Mouse (Mus musculus): ENCODE data around the gene Ccdc61.
"Not testable (repeated sequence)": the region's sequence is repeated elsewhere in the genome, so short reads cannot be mapped to it uniquely, and the experiment has no call there.

Ccdc61 gene

DNA sequence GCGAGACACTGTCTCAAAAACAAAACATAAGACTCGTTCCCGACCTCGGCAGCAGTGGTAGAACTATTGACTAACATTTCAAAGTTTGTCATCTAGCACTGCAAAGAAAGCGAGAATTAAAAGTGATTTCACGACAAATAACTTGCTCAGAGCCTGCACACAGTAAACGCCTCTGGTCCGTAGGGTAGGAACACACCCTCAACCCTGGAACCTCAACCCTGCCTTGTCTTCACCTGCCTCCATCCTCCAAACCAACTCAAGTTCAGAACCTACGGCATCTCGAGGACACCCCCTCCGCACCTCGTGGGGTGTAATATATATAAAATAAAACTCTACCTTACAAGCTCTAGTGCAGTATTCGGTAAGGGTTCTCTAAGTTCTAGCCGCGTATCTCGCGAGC lies 418 bp downstream of the Ccdc61 start:
- DNase-seq = no peak

DNA sequence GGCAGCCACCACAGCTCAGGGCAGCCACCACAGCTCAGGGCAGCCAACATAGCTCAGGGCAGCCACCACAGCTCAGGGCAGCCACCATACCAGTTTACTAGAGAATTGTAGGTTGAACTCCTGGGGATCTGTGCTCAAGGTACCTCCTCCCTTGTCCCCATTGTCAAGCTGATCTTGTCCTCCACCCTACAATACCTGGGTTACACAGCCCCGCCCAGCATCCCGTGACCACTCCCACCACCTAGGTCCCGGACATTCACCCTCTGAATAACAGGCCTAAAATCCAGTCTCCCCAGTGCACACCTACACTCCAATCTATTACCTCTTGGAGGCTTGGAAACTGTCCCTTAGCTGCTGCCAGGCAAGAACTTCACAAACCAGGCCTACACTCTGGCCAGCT lies 5.2 kb downstream of the Ccdc61 start:
- no peak for DNase-seq

DNA sequence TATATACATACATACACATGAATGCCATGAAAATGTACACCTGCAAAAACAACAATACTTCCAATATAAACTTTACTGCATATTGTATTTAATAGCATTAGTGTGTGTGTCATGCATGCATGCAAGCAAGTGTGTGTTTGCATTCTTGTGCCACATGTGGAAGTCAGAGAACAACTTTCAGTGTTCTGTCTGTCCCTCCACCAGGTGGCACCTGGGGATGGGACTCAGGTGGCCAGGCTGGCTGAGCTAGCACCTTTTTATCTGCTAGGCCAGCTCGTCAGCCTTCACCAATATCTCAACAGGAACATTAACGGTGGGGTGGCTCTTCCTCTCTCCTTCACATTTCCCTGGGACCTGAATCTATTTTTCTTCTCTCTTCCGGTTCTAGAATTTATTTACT lies 7.7 kb downstream of the Ccdc61 start:
- DNase-seq = no peak

DNA sequence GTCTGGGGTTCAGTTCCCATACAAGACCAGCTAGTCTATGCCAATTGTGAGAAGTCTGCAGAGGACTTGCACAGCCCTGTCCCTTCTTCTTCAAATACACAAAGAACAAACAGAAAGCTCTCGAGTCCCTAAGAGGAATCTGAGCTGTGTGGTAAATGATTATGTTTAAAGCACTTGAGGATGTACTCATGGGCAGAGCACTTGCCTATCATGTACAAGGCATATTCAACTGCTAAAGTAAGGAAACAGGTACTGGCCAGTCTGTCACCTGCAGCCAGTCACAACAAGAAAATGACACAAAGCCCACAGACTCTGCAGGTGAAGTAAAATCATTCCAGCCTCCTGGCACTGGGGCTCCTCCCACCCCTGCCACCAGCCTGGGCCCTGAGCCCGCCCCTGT lies 9.7 kb downstream of the Ccdc61 start:
- DNase-seq = no peak

DNA sequence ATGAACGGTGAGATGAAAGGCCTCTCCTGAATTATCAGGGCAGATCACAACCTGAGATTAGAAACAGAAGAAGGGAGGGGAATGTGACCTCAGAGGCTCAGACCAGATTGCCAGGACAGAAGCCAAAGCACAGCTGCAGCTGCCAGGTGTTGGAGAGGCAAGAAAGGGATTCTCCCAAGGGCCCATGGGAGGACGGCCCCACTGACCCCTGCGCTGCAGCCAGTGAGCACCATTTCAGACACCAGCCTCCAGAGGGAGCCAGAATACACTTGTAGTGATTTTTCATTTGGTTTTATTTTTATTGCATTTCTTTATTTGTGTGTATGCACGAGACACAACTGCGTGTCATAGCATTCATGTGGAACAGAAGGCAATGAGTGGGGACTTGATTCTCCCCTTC lies 13.7 kb downstream of the Ccdc61 start:
- DNase-seq = peak; percentile 34 to 55

DNA sequence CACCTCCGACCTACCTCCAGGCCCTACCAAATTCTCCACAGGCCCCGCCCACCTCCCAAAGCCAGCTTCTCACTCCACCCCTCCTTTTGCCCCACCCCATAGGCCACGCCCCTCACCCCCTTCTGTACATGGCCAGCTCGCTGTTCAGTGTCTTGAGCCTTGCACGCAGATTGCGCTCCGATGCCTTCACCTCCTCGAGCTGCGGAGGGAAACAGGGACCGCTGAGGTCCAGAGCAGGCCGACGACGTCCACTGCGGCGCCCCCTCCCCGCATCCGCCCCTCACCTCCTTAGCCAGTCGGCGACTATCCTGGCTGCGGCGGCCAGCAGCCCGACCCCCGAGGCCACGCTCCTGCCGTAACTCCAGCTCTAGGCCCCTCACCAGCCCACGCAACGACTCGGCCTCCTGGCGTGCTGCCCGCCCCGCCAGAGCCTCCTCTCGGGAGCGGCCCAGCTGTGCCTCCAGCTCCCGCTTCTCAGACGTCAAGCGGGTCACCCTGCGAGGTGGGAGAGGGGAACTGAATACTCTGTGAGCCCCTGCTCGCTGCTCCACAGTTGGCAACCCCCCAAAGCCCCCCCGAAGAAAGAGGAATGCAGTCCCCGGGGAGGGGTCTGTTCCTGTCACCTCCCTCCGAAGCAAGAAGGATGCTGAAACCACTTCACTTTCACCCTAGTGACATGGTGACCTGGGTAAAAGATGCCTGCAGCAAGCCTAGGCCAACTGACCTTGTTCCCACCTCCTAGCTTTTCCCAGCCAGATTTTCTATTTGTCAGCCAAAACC lies 16.4 kb downstream of the Ccdc61 start:
- DNase-seq = peak; percentile 72 to 74

DNA sequence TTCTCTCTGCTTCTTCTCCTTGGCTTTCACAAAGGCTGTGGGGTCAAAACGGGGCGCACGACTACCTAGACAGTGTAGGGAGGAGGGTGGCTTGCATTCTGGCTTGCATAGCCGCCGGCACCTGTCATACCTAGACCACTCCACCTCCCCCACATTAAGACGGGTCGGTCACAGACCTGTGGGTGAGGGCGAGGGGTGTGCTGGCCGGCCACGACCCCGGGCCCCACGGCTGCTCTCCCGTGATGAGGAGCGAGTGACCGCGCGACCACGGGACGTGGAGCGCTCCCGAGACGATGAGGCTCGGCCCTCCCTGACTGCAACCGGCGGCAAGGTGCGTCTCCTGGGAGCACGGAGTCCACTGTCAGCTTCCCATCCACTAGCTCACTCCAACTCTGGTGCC lies 17.2 kb downstream of the Ccdc61 start:
- no peak for DNase-seq

DNA sequence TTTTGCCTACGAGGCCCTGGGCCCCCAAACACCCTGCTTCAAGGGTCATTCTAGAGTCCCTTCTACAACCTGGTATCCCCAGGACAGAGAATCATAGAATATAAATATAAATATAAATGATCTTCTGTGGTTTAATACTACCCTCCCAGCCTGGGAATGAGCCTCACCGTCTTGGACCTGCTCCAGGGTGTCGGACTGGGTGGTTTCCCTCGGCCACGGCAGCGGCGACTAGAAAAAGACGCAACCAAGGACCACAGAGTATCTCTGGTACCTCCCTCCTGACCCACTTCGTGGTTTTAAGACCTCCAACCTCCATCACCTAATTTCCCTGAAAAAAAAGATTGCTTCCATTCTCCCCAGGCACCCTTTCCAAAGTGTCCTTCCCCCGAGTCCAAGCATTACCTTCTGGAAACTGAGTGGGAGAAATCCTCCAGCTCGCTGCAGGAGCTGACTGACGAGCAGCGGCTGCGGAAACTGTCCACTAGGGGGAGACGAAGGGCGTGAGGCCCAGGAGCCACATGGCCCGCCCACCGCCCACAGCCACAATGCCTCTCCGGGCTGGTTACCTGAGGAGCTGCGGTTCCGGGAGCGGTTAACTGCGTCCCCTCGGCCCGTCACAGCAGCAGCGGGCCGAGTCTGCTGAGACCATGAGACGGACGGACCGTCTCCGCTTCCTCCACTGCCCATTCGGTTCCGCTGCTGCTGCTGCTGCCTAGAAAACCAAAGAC lies 18.2 kb downstream of the Ccdc61 start:
- peak; percentile 83 to 86 for DNase-seq

DNA sequence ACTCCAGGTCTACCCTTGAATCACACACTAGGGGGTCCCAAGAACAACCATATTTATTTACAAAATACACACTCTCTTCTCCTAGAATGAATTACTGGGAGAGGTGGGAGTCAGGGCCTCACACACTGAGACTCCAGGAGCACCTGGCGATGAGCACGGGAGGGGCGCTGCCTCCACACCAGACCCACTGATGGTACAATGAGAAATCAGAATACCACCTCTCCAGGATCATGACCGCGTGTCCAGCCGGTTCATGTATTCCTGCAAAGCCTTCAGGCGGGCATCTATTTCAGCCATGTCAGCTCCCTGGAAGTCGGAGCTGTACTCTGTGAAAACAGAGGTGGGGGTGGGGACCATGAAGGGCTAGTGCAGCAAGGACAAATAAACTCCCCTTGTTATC lies 19.4 kb downstream of the Ccdc61 start:
- no peak for DNase-seq

DNA sequence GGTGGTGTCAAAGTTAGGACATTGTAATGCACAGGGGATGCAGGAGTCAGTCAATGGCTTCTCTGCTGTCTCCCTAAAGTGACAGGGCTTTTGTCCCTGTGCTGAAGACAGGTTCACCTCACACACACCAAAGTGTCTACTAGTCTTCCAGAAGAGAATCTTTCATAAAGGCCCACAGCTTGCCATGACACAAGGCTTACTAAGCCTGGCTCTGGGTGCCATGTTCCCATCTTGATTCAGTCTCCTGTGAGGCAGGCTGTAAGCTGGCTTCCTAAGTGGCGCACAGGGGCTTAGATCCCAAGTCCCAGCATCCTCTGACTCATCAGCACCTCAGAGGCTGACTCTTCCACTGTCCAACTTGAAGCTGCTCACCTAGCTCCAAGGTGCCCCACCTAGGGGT lies 23.3 kb downstream of the Ccdc61 start:
- DNase-seq = no peak

DNA sequence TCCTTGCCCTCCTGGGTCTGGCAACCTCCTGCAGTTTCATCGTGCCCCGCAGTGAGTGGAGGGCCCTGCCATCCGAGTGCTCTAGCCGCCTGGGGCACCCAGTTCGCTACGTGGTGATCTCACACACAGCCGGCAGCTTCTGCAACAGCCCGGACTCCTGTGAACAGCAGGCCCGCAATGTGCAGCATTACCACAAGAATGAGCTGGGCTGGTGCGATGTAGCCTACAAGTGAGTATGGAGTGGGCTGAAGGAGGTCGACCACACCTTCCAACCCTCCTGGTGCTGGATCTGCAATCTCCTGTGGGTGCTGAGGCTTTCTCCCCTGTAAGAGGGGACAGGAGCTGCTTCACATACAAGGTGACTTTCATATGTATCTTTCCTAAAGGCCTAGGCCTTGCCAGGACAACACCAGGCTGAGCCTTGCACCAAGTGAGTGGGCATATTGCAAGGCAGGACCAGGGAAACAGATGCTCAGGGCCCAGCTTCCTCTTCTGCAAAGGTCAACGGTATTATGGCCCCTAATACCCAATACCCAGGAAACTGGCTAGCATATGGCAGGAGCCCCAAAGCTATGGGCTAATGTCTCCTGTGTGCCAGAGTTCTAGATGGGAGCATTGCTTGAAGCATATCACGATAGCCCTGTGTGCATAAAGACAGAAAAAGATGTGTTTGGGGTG lies 25.3 kb downstream of the Ccdc61 start:
- no peak for DNase-seq

DNA sequence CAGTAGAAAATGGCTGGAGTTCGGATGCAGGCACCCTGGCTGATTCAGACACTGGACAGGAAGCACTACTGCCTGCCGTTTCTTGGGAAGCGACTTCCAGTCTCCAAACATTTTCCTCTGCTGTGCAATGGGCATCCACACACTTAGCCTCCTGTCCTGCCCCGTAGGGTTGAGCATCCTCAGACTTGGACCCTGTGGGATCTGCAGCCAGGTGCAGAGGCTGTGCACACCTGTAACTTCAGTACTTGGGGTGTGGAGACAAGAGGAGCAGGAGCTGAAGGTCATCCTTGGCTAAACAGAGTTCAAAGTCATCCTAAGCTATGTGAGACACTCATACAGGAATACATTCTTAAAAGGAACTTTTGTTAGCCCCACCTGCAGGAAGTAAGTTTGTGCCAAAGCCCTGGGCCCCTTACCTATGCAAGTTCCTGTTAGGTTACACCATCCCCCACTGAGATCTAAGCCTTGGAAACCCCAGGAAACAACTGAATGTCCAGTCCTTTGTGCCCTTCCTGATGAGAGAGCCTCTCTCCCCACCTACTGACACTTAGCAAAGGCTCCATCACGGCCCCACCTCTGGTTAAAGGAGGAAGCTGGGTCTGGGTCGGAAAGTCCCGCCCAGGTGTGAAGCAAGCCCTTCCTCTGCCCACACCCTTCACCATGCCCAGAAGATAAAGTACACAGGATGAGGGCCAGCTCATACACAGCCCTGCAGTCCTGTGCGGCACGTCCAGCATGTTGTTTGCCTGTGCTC lies 26.0 kb downstream of the Ccdc61 start:
- no peak for DNase-seq

DNA sequence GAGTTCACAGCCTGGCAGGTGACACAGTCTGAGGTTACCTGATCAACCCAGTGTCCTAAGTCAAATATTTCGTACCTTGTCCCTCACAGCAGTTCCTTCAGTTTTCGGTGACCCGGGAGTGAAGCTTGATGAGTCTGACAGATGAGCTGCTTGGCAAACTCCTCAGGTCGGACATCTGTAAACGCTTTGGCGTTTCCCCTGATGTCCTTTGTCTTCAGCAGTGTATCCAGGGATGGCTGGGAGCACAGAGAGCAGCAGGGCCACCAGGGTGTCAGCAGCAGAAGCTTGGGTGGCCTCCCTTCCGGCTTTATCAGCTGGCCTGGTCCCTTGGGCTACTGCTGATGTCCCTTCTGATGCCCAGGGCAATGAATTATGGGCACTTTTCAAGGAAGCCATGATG lies 31.5 kb downstream of the Ccdc61 start:
- no peak for DNase-seq

DNA sequence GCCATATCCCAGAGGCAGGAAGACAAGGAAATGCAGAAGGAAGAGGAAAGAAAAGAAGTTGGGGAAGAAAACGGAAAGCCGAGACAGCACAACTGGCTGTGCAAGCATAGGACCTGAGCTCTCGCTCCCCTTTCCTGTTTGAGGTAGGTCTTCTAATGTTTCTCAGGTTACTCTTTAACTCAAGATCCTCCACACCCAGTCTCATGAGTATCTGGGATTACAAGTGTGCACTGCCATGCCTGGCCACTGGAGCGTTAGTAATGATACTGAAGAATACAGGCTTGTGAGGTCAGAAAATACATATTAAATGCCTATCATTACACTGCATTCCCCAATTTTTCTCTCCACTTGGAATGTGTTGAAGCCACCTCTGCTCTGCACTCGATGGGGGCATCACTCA lies 34.8 kb downstream of the Ccdc61 start:
- DNase-seq = no peak

DNA sequence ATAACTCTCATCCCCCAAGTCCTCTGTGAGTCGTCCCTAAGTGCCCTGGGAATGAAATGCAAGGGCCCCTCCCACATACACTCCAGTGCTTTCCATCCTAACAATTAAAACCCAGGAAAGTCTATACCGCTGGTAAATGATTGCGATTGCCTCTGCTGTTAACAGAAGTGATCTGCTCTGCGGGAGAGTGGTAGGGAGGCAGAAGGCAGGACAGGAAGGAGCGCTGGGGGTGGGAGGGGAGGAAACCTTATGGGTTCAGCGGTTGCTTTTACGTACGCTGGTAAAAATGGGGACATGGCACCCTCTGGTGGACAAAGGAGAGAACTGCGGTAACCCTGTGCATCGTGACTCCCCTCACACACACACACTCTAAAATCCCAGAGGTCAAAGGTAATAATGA lies 37.0 kb downstream of the Ccdc61 start:
- peak; percentile 48 to 66 for DNase-seq

DNA sequence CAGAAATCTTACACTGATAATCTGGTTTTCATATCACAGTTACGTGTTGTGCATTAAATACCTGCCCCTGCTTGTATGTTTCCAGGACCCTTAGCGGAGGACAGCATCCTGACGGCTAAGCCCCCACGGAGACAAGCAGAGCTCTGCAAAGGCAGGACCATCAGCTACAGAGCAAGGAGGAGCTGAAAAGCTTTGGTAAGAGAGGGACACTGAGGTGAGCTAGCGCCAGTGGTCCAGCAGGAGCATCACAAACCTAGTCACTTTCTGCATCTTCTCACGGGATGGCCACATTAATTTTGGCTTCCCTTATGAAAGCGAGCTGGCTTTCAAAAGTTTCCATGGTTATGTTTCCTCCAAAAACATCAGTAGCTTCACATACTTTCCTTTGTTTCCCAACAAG lies 37.4 kb downstream of the Ccdc61 start:
- DNase-seq = no peak

DNA sequence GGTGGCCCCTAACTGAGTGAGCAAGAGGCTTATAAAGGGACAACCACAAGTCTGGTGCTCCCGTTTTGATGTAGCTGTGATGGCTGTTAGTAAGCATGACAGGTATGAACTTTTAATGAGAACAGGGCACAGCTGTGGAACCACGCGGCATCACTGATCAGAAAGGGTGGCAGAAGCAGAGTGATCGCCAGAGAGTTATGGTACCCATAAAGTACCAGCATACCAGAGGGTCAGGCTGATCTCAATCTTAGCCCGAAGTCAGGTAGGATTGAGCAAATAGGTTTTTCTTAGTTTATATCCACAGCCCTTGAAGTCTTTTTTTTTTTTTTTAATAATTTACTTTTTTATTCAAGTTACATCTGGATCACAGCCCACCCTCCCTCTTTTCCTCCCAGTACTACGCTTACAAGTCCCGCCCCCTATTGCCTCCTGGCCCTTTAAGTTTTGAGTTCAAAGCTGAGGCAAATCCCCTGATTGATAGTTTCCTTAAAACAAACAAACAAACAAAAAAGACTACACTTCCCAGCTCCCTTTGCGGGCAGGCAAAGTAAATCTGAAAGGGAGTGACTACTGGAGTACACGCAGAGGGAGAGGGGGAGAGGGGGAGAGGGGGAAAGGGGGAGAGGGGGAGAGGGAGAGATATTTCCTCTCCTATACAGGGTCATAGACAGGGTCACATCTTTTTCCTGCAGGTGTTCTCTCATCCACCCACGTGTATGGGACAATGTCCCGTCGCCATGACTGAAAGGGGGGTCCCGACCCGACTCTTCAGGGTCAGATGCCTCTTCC lies 38.0 kb downstream of the Ccdc61 start:
- no peak for DNase-seq

DNA sequence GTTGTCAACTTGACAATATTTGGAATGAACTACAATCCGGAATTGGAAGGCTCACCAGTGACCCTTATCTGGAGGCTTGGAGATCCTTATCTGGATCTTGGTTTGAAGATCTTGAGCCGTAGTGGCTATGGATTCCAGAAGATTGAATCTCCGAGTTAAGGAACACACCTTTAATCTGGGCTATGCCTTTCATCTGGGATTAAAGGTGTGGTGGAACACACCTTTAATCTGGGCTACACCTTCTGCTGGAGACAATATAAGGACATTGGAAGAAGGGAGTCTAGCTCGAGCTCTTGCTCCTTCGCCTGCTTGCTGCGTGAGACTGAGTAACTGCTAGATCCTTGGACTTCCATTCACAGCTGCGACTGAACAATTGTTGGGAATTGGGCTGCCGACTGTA lies 39.2 kb downstream of the Ccdc61 start, which contains the start of gene Pglyrp1:
Gene Pglyrp1 (plus strand): TSS at position 301 of the 400 bp plus-strand sequence.
- DNase-seq = not testable (repeated sequence)

DNA sequence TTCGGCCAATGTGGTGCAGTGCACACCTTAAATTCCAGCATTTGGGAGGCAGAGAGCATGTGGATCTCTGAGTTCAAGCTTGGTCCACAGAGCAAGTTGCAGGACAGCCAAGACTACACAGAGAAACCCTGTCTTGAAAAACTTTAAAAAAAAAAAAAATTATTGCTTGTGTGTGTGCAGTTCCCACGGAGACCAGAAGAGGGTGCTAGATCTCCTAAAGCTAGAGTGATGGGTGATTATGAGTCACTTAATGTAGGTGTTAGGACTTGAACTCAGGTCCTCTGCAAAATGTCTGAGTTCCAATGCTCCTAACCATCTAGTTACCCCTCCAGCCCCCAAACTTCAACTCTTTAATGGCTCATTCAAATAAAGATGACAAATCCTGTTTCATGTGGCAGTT lies 41.7 kb downstream of the Ccdc61 start:
- DNase-seq = no peak

DNA sequence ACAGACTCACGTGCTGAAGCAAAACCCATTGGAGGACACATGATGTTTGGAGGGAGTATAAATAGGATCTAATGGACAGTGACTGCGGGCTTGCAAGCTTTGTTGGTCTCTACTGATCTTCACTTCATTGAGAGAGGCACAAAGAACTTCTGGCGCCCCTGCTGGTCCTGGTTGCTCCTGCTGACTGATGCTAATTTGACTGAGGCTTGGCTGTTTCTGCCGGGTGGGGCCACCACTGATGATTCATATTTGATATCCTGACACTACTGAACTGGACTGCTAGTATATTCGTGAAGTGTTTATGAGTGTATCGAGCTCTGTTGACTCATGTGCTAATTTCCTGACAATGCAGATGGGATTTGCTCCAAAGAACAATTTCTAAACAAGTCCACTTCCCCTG lies 47.4 kb downstream of the Ccdc61 start:
- DNase-seq = no peak

DNA sequence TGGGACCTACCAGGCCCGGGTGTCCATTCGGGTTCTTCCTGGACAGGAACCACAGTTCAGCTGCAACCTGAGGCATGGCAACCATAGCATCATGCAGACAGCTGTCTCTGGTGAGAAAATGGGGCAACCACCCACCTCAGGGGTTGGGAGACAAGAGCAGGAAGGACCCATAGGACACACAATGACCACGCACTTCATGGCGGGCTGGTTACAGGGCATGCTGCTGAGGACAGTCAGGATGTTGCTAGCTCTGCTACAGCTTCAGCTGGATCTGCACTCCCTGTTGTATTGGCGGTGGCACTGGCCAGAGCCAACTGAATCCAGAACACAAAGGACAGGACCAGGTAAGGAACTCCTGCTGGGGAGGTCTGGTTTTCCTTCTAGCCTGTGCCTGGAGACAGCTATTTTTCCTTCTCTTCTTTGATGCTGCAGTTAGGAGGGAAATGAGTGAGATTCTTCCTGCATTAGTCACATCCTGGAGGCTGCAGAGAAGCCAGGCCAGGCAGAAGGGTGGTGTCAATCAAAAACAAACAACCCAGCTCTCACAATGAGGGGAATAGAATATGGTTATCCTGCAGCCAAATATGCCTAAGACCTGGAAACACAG lies 51.8 kb downstream of the Ccdc61 start:
- peak in 1 of 2 experiments; percentile 23 for DNase-seq

DNA sequence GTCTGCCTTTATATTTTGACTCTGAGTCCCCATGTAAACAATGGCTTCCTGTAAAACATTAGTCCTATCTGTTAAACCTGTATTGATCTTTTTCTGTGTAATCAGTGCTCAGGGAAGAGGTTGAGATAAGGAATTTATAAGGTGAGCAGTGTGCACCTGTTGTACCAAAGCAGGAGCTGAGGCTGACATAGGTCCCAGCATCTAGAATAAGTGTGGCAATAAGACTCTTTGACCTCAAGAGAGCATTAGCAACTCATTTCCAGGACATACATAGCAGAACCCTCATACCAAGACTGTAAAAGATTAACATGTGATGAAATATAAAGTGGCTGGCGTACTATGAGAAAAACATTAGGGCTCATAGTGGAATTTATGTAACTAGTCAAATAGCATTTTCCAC lies 61.8 kb downstream of the Ccdc61 start:
- no peak for DNase-seq
